Mouse (Mus musculus) embryo, embryonic 11 days (tissue): ENCODE data around the gene Zfp944.
"Not testable (repeated sequence)": the region's sequence is repeated elsewhere in the genome, so short reads cannot be mapped to it uniquely, and the experiment has no call there.

Experiments
- DNase-seq: peaks from one replicate; pipeline ENCODE4 v3.0.0-alpha.2; 2015

Gene Zfp944

GRCm38 (mm10) chr17:22361101-22361781 is at the start of gene Zfp944, which contains the start of gene Zfp758:
Gene Zfp944, minus strand, starts transcription at chr17:22361400.
Gene Zfp758, plus strand, starts transcription at chr17:22361453.
- peak; percentile 62 for DNase-seq

- peak; percentile 12 for DNase-seq
Observed at GRCm38 (mm10) chr17:22410756-22411155, 49.6 kb upstream of the Zfp944 start.

- no peak for DNase-seq
Observed at GRCm38 (mm10) chr17:22363895-22364294, 2.7 kb upstream of the Zfp944 start.

- no peak for DNase-seq
Observed at GRCm38 (mm10) chr17:22360572-22360971, 628 bp downstream of the Zfp944 start.

GRCm38 (mm10) chr17:22352794-22353193 is 8.4 kb downstream of the Zfp944 start:
- DNase-seq, result peak; percentile 30

GRCm38 (mm10) chr17:22315247-22315646 is 46.0 kb downstream of the Zfp944 start:
- not testable (repeated sequence) for DNase-seq

- DNase-seq, result peak; percentile 96
Observed at GRCm38 (mm10) chr17:22314730-22315226, 46.4 kb downstream of the Zfp944 start, which contains the start of gene CT030661.1. Gene CT030661.1, minus strand, starts transcription at chr17:22314837.

- not testable (repeated sequence) for DNase-seq
Observed at GRCm38 (mm10) chr17:22314219-22314618, 47.0 kb downstream of the Zfp944 start.
